Mouse (Mus musculus) spleen, adult 2 months (tissue): Measurements from ENCODE around the gene Zbp1.

Source experiments
- CTCF ChIP-seq: fragments of 200-500 bp; IDR thresholded peaks from 2 replicates; pipeline ENCODE4 v1.5.1; 2011; ENCODE audit warnings: mild to moderate bottlenecking, inconsistent platforms; ENCODE audit not compliant: insufficient read depth, insufficient read length, insufficient replicate concordance; ENCODE audit errors: extremely low read depth
- POLR2A ChIP-seq: fragments of 200-500 bp; IDR thresholded peaks from 2 replicates; pipeline ENCODE4 v1.6.1; 2011; ENCODE audit warnings: low read depth, low read length, inconsistent platforms

DNA sequence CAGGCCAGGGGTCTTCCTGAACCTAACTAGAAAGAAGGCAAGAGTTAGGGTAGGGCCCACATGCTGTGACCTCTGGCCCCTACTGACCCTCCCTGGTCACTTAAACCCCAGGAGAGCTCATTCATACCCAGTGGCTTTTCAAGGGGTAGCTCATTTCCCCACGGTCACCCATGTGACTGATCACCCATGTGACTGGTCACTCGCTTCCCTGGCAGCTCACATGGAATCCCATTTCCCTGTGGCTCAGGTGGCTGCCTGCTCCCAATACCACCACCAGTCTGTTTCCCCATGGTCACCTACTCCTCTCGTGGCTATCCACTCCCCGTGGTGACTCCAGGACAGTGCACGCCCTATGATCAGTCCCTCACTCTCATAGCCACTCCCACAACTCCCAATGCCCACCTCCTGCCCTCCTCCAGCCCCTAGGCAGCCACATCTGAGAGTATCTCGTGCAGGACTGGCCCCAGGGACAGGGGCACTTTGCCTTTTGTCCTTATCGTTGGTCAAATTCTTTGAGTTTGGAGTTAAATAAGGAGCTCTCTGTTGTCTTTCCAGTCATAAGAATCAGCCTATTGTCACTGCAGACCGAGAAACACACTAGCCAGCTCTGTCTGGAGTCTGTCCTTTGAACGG lies 39.9 kb upstream of the Zbp1 start:
- TF ChIP-seq POLR2A (no peak), CTCF (no peak)
